Mouse (Mus musculus): ENCODE results near the gene 1700088E04Rik. TPM values are rescaled to one million over a fixed set of nuclear protein-coding genes. Genes with fewer than 3 reads are reported as not detected.
A peak's percentile ranks its signal among the peaks of the same experiment; 100 is the strongest.

1700088E04Rik gene
- polyA plus RNA-seq, 1 experiment from 2014 or later: 8.1 TPM

GRCm38 (mm10) chr15:79115276-79115675 lies 25.8 kb downstream of the 1700088E04Rik start:
- no peak overlapping the region for H3K4me2 ChIP-seq
- H3K9ac ChIP-seq: no peak overlapping the region
- ATAC-seq (replicated peaks; ENCODE audit: insufficient number of reproducible peaks, insufficient read depth, low FRiP score, low read depth): no peak
- no peak overlapping the region for H3K27ac ChIP-seq
- H3K36me3 ChIP-seq: peaks cover 59% of the 10 kb centered on the region
- WGBS: 43% methylated on average over 5 of the region's 5 CpGs
- no peak overlapping the region for H3K4me3 ChIP-seq
- H3K27me3 ChIP-seq: no peaks in the 10 kb centered on the region
- H3K4me1 ChIP-seq (replicated peaks): peaks cover 24% of the 10 kb centered on the region
- no peaks in the 10 kb centered on the region for H3K9me3 ChIP-seq (replicated peaks)

GRCm38 (mm10) chr15:79111774-79112173 lies 29.3 kb downstream of the 1700088E04Rik start:
- Histone ChIP-seq H3K27me3 (no peaks in the 10 kb centered on the region), H3K9ac (peak overlapping the region; percentile 99; the same call in 1 of the 2 replicates), H3K36me3 (peaks cover 27% of the 10 kb centered on the region), H3K27ac (peak overlapping the region; percentile 98), H3K4me2 (peak overlapping the region; percentile 81), H3K4me3 (peak overlapping the region; percentile 90), H3K9me3 (replicated peaks) (no peaks in the 10 kb centered on the region), H3K4me1 (replicated peaks) (peaks cover 36% of the 10 kb centered on the region)
- WGBS: 16% methylated on average over 4 of the region's 4 CpGs
- peak; percentile 33 for ATAC-seq (replicated peaks; ENCODE audit: insufficient number of reproducible peaks, insufficient read depth, low FRiP score, low read depth)

- 46% methylated on average over 2 of the region's 2 CpGs for WGBS
- Histone ChIP-seq H3K36me3 (peaks cover 16% of the 10 kb centered on the region), H3K9ac (peak overlapping the region; percentile 99), H3K27ac (peak overlapping the region; percentile 98), H3K4me1 (replicated peaks) (peaks cover 36% of the 10 kb centered on the region), H3K4me2 (peak overlapping the region; percentile 81), H3K9me3 (replicated peaks) (no peaks in the 10 kb centered on the region), H3K27me3 (no peaks in the 10 kb centered on the region), H3K4me3 (peak overlapping the region; percentile 90)
- no peak for ATAC-seq (replicated peaks; ENCODE audit: insufficient number of reproducible peaks, insufficient read depth, low FRiP score, low read depth)
Measured at GRCm38 (mm10) chr15:79110528-79110927, 30.5 kb downstream of the 1700088E04Rik start.

GRCm38 (mm10) chr15:79110031-79110430 lies 31.0 kb downstream of the 1700088E04Rik start:
- Histone ChIP-seq H3K27ac (peak overlapping the region; percentile 98), H3K27me3 (no peaks in the 10 kb centered on the region), H3K4me1 (replicated peaks) (peaks cover 36% of the 10 kb centered on the region), H3K4me3 (peak overlapping the region; percentile 90), H3K9me3 (replicated peaks) (no peaks in the 10 kb centered on the region), H3K9ac (peak overlapping the region; percentile 99), H3K36me3 (peaks cover 11% of the 10 kb centered on the region; the same call in 1 of the 2 replicates), H3K4me2 (peak overlapping the region; percentile 81)
- 12% methylated on average over 9 of the region's 9 CpGs for WGBS
- no peak for ATAC-seq (replicated peaks; ENCODE audit: insufficient number of reproducible peaks, insufficient read depth, low FRiP score, low read depth)

GRCm38 (mm10) chr15:79109321-79109934 lies 31.6 kb downstream of the 1700088E04Rik start:
- Histone ChIP-seq H3K9me3 (replicated peaks) (no peaks in the 10 kb centered on the region), H3K27me3 (no peaks in the 10 kb centered on the region), H3K4me3 (peak overlapping the region; percentile 90), H3K4me2 (peak overlapping the region; percentile 81), H3K4me1 (replicated peaks) (peaks cover 36% of the 10 kb centered on the region), H3K27ac (peak overlapping the region; percentile 98), H3K9ac (peak overlapping the region; percentile 99), H3K36me3 (peaks cover 5% of the 10 kb centered on the region; the same call in 1 of the 2 replicates)
- ATAC-seq (replicated peaks; ENCODE audit: insufficient number of reproducible peaks, insufficient read depth, low FRiP score, low read depth): peak; percentile 25
- under 1% methylated on average over 46 of the region's 46 CpGs for WGBS

- Histone ChIP-seq H3K27me3 (no peaks in the 10 kb centered on the region), H3K9ac (peak within 1 kb of the TSS; percentile 99), H3K4me1 (replicated peaks) (peaks cover 36% of the 10 kb centered on the region), H3K27ac (peak within 1 kb of the TSS; percentile 98), H3K4me2 (peak within 1 kb of the TSS; percentile 81), H3K4me3 (peak within 1 kb of the TSS; percentile 90), H3K9me3 (replicated peaks) (no peaks in the 10 kb centered on the region), H3K36me3 (peaks cover 5% of the 10 kb centered on the region; the same call in 1 of the 2 replicates)
- peak; percentile 76 for ATAC-seq (replicated peaks; ENCODE audit: insufficient number of reproducible peaks, insufficient read depth, low FRiP score, low read depth)
- WGBS: under 1% methylated on average over 78 of the region's 85 CpGs
Measured at GRCm38 (mm10) chr15:79108421-79109320, 32.4 kb downstream of the 1700088E04Rik start, which contains the start of gene Micall1. Gene Micall1 (plus strand): TSS chr15:79108898.

- no peak for ATAC-seq (replicated peaks; ENCODE audit: insufficient number of reproducible peaks, insufficient read depth, low FRiP score, low read depth)
Measured at GRCm38 (mm10) chr15:79107966-79108365, 33.1 kb downstream of the 1700088E04Rik start.

GRCm38 (mm10) chr15:79105804-79106203 lies 35.2 kb downstream of the 1700088E04Rik start:
- Histone ChIP-seq H3K27ac (no peak overlapping the region), H3K4me3 (no peak overlapping the region), H3K4me1 (replicated peaks) (peaks cover 32% of the 10 kb centered on the region), H3K4me2 (no peak overlapping the region), H3K9me3 (replicated peaks) (no peaks in the 10 kb centered on the region), H3K36me3 (no peaks in the 10 kb centered on the region), H3K9ac (no peak overlapping the region), H3K27me3 (no peaks in the 10 kb centered on the region)
- ATAC-seq (replicated peaks; ENCODE audit: insufficient number of reproducible peaks, insufficient read depth, low FRiP score, low read depth): no peak
- 38% methylated on average over 2 of the region's 2 CpGs for WGBS

More at GRCm38 (mm10) chr15:79107966-79108365, 33.1 kb downstream of the 1700088E04Rik start:
- peaks cover 3% of the 10 kb centered on the region; the same call in 1 of the 2 replicates for H3K36me3 ChIP-seq
- no peaks in the 10 kb centered on the region for H3K27me3 ChIP-seq
- H3K9ac ChIP-seq: peak overlapping the region; percentile 99
- H3K4me3 ChIP-seq: peak overlapping the region; percentile 90; the same call in 1 of the 2 replicates
- WGBS: 23% methylated on average over 7 of the region's 7 CpGs
- H3K27ac ChIP-seq: peak overlapping the region; percentile 98
- H3K4me1 ChIP-seq (replicated peaks): peaks cover 35% of the 10 kb centered on the region
- peak overlapping the region; percentile 81 for H3K4me2 ChIP-seq
- no peaks in the 10 kb centered on the region for H3K9me3 ChIP-seq (replicated peaks)

GRCm38 (mm10) chr15:79103264-79103663 lies 37.8 kb downstream of the 1700088E04Rik start:
- no peak overlapping the region for H3K4me2 ChIP-seq
- H3K4me1 ChIP-seq (replicated peaks): peaks cover 44% of the 10 kb centered on the region
- WGBS: 71% methylated on average over 10 of the region's 10 CpGs
- H3K27me3 ChIP-seq: no peaks in the 10 kb centered on the region
- H3K36me3 ChIP-seq: no peaks in the 10 kb centered on the region
- no peak overlapping the region for H3K27ac ChIP-seq
- no peaks in the 10 kb centered on the region for H3K9me3 ChIP-seq (replicated peaks)
- no peak overlapping the region for H3K4me3 ChIP-seq
- no peak for ATAC-seq (replicated peaks; ENCODE audit: insufficient number of reproducible peaks, insufficient read depth, low FRiP score, low read depth)
- H3K9ac ChIP-seq: no peak overlapping the region

GRCm38 (mm10) chr15:79101531-79101930 lies 39.5 kb downstream of the 1700088E04Rik start:
- H3K36me3 ChIP-seq: no peaks in the 10 kb centered on the region
- peak overlapping the region; percentile 55; the same call in 1 of the 2 replicates for H3K27ac ChIP-seq
- H3K9me3 ChIP-seq (replicated peaks): no peaks in the 10 kb centered on the region
- H3K4me3 ChIP-seq: no peak overlapping the region
- peaks cover 56% of the 10 kb centered on the region for H3K4me1 ChIP-seq (replicated peaks)
- H3K9ac ChIP-seq: peak overlapping the region; percentile 30; the same call in 1 of the 2 replicates
- ATAC-seq (replicated peaks; ENCODE audit: insufficient number of reproducible peaks, insufficient read depth, low FRiP score, low read depth): no peak
- no peak overlapping the region for H3K4me2 ChIP-seq
- no peaks in the 10 kb centered on the region for H3K27me3 ChIP-seq

- peaks cover 61% of the 10 kb centered on the region for H3K4me1 ChIP-seq (replicated peaks)
- no peaks in the 10 kb centered on the region for H3K27me3 ChIP-seq
- no peak overlapping the region for H3K9ac ChIP-seq
- peak overlapping the region; percentile 55; the same call in 1 of the 2 replicates for H3K27ac ChIP-seq
- H3K36me3 ChIP-seq: no peaks in the 10 kb centered on the region
- H3K4me3 ChIP-seq: no peak overlapping the region
- H3K9me3 ChIP-seq (replicated peaks): no peaks in the 10 kb centered on the region
- H3K4me2 ChIP-seq: no peak overlapping the region
- no peak for ATAC-seq (replicated peaks; ENCODE audit: insufficient number of reproducible peaks, insufficient read depth, low FRiP score, low read depth)
- 68% methylated on average over 4 of the region's 4 CpGs for WGBS
Measured at GRCm38 (mm10) chr15:79100391-79100790, 40.7 kb downstream of the 1700088E04Rik start.

All from heart, embryonic 15.5 days (tissue).